Mouse (Mus musculus) bone marrow macrophage, adult 2 months (primary cell): Measurements from ENCODE around the gene Zswim5. TPM values are rescaled to one million over a fixed set of nuclear protein-coding genes. Genes with fewer than 3 reads are reported as not detected.

Source experiments
- H3K27ac ChIP-seq: 2 replicates; pipeline ENCODE4 v1.5.1; 2012; ENCODE audit warnings: low read depth, low read length; ENCODE audit not compliant: insufficient read depth
- H3K4me1 ChIP-seq: 2 replicates; pipeline ENCODE4 v1.6.1; 2012; ENCODE audit warnings: low read length; ENCODE audit not compliant: control insufficient read depth, insufficient read depth
- H3K4me3 ChIP-seq: 2 replicates; pipeline ENCODE4 v1.5.1; 2012; ENCODE audit warnings: mild to moderate bottlenecking, low read length, moderate library complexity; ENCODE audit not compliant: insufficient read depth
- CTCF ChIP-seq: IDR thresholded peaks from 2 replicates; pipeline ENCODE4 v1.5.1; 2012; ENCODE audit warnings: low read depth, mild to moderate bottlenecking, low read length, moderate library complexity
- POLR2A ChIP-seq: IDR thresholded peaks from 2 replicates; pipeline ENCODE4 v1.6.1; 2012; ENCODE audit warnings: mild to moderate bottlenecking, low read depth, low read length, borderline replicate concordance
- polyA plus RNA-seq: library from polyadenylated mRNA; stranded (reverse); fragments of >200 nt; gene quantifications from 2 replicates; pipeline ENCODE4 v1.2.4, GENCODE M21; 2012; ENCODE audit not compliant: missing spikeins, insufficient read depth, insufficient read length

Zswim5 gene
- polyA plus RNA-seq, 1 experiment: not detected

- Histone ChIP-seq H3K4me3 (peak within 1 kb of the TSS; percentile 91), H3K27ac (0 out of 2 replicates have a peak within 1 kb of the TSS, but pooled peaks have one; percentile 23), H3K4me1 (peaks cover 5% of the 10 kb centered on the region; the same call in 1 of the 2 replicates)
- TF ChIP-seq CTCF: no peak
- TF ChIP-seq POLR2A: no peak; the same call in 1 of the 2 replicates
Observed at GRCm38 (mm10) chr4:117019206-117020134, 142.3 kb downstream of the Zswim5 start, which contains the start of gene Eif2b3. Gene Eif2b3, plus strand, starts transcription at chr4:117019402.

DNA sequence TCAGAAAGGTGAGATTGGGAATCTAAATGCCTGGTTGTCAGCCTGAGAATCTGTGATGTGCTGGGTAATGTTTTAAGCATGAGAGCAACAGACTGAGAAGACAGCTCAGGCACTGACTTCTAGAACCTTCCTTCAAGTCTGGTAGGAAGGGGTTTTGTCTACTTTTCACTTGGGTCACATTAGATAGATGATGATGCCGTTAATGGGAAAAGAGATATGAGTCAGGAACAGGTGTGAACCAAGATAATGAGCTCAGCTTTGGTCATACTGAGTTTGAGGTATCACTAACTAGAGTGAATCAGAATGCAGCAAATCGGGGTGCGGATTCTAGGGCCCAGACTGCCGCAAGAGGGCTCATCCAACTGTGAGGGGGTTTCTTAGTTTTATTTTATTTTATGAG is 146.3 kb downstream of the Zswim5 start:
- H3K4me1 ChIP-seq: peaks cover 5% of the 10 kb centered on the region; the same call in 1 of the 2 replicates
- no peak overlapping the region for H3K27ac ChIP-seq
- H3K4me3 ChIP-seq: no peak overlapping the region
- TF ChIP-seq CTCF: no peak
- no peak for TF ChIP-seq POLR2A

- H3K4me3 ChIP-seq: no peak overlapping the region
- no peak overlapping the region for H3K27ac ChIP-seq
- 0 out of 2 replicates have a peak, but pooled peaks cover 3% of the 10 kb centered on the region for H3K4me1 ChIP-seq
- TF ChIP-seq POLR2A: no peak
- TF ChIP-seq CTCF: no peak
Observed at GRCm38 (mm10) chr4:117031105-117031504, 153.9 kb downstream of the Zswim5 start.

Other genes starting within 250 kb of the Zswim5 start
- 44.2 and 48.6 TPM in 2 replicates for gene Nasp, start 249.4 kb upstream of the Zswim5 start, polyA plus RNA-seq
- 1,749 and 1,754 TPM in 2 replicates for gene Akr1a1, start 225.7 kb upstream of the Zswim5 start, polyA plus RNA-seq
- 2,298 and 2,420 TPM in 2 replicates for gene Prdx1, start 191.8 kb upstream of the Zswim5 start, polyA plus RNA-seq
- gene Mmachc, start 169.0 kb upstream of the Zswim5 start, polyA plus RNA-seq: 3.6 and 4.5 TPM in 2 replicates
- gene Ccdc163, start 168.9 kb upstream of the Zswim5 start, polyA plus RNA-seq: 54.8 and 71.5 TPM in 2 replicates
- 13.2 and 15.2 TPM in 2 replicates for gene Tesk2, start 156.4 kb upstream of the Zswim5 start, polyA plus RNA-seq
- 15.7 and 20.6 TPM in 2 replicates for gene Toe1, start 69.7 kb upstream of the Zswim5 start, polyA plus RNA-seq
- gene Mutyh, start 69.7 kb upstream of the Zswim5 start, polyA plus RNA-seq: 2.0 and 4.9 TPM in 2 replicates
- not detected in 2 replicates for gene Hpdl, start 55.7 kb upstream of the Zswim5 start, polyA plus RNA-seq
- 45.5 and 56.5 TPM in 2 replicates for gene Urod, start 117.0 kb downstream of the Zswim5 start, polyA plus RNA-seq
- 24.5 and 26.8 TPM in 2 replicates for gene Hectd3, start 117.9 kb downstream of the Zswim5 start, polyA plus RNA-seq
- 8.1 and 8.5 TPM in 2 replicates for gene Eif2b3, start 142.0 kb downstream of the Zswim5 start, polyA plus RNA-seq
- gene Ptch2, start 218.7 kb downstream of the Zswim5 start, polyA plus RNA-seq: not detected in 2 replicates
- gene Btbd19, start 248.3 kb downstream of the Zswim5 start, polyA plus RNA-seq: 4.3 and 4.8 TPM in 2 replicates
- gene Tctex1d4, start 249.4 kb downstream of the Zswim5 start, polyA plus RNA-seq: 2.2 and 4.4 TPM in 2 replicates